ENCODE assay signal across 14 mouse cellular contexts in genomic region chr1:80033121-80033520, GRCm38 (mm10).
DNase-seq lines count a peak whose midpoint lies in the region; ATAC-seq and TF ChIP-seq lines count a peak whose summit lies in the region.
"Had no signal": no experiment of that assay in that cellular context is flagged by ENCODE, and none has a peak within 500 bp of the region (broad histone marks: within the 10 kb centered on the region; RNA-seq: fewer than 3 reads in every experiment).

No protein-coding gene starts in this region.

- no peaks in the 10 kb centered on the region for H3K27me3 ChIP-seq in lung, embryonic 14.5 days (ENCODE audit: insufficient read depth, low read length)
- 0 out of 2 replicates have a peak, but pooled peaks cover 5% of the 10 kb centered on the region for H3K27me3 ChIP-seq in forebrain, embryonic 14.5 days (replicated peaks; ENCODE audit: control insufficient read depth, insufficient read depth, low read length)
- no peaks in the 10 kb centered on the region for H3K27me3 ChIP-seq in hindbrain, embryonic 11.5 days (ENCODE audit: control insufficient read depth, insufficient read depth, low read length)
- no peaks in the 10 kb centered on the region for H3K27me3 ChIP-seq in midbrain, embryonic 14.5 days (ENCODE audit: control insufficient read depth, insufficient read depth, low read length)

- no peaks in the 10 kb centered on the region for H3K9me3 ChIP-seq in lung, embryonic 14.5 days (ENCODE audit: low read depth, low read length)
- no peaks in the 10 kb centered on the region for H3K9me3 ChIP-seq in forebrain, embryonic 14.5 days (replicated peaks; ENCODE audit: control insufficient read depth, low read length)
- no peaks in the 10 kb centered on the region for H3K9me3 ChIP-seq in hindbrain, embryonic 11.5 days (ENCODE audit: control insufficient read depth, low read length)
- no peaks in the 10 kb centered on the region for H3K9me3 ChIP-seq in midbrain, embryonic 14.5 days (ENCODE audit: control insufficient read depth, low read length)

- no peak overlapping the region for H3K4me3 ChIP-seq in lung, embryonic 14.5 days (ENCODE audit: low read depth, low read length)
- H3K4me3 ChIP-seq in forebrain, embryonic 14.5 days (ENCODE audit: low read depth, low read length), result no peak overlapping the region
- no peak overlapping the region for H3K4me3 ChIP-seq in hindbrain, embryonic 11.5 days (ENCODE audit: low read depth, low read length)
- H3K4me3 ChIP-seq in midbrain, embryonic 14.5 days (replicated peaks; ENCODE audit: low read depth, low read length), result no peak overlapping the region
- H3K4me3 ChIP-seq: erythroblast, embryonic 14.5 days; gastrocnemius, adult 2 months; layer of hippocampus, adult 2 months had no signal

- H3K36me3 ChIP-seq in lung, embryonic 14.5 days (ENCODE audit: insufficient read depth), result no peaks in the 10 kb centered on the region
- H3K36me3 ChIP-seq in forebrain, embryonic 14.5 days (ENCODE audit: control insufficient read depth, insufficient read depth, low read length), result no peaks in the 10 kb centered on the region
- no peaks in the 10 kb centered on the region for H3K36me3 ChIP-seq in hindbrain, embryonic 11.5 days (ENCODE audit: control insufficient read depth, insufficient read depth, low read length)
- no peaks in the 10 kb centered on the region for H3K36me3 ChIP-seq in midbrain, embryonic 14.5 days (ENCODE audit: control insufficient read depth, insufficient read depth, low read length)

- H3K4me2 ChIP-seq in lung, embryonic 14.5 days, result no peak overlapping the region
- H3K4me2 ChIP-seq in forebrain, embryonic 14.5 days (ENCODE audit: low read length), result 0 out of 2 replicates have a peak overlapping the region, but pooled peaks have one; percentile 23
- no peak overlapping the region for H3K4me2 ChIP-seq in hindbrain, embryonic 11.5 days (replicated peaks; ENCODE audit: low read depth, low read length)
- H3K4me2 ChIP-seq in midbrain, embryonic 14.5 days (ENCODE audit: low read length), result no peak overlapping the region

- H3K4me1 ChIP-seq in lung, embryonic 14.5 days (ENCODE audit: insufficient read depth), result peaks cover 11% of the 10 kb centered on the region
- peaks cover 16% of the 10 kb centered on the region for H3K4me1 ChIP-seq in forebrain, embryonic 14.5 days (ENCODE audit: control insufficient read depth, insufficient read depth, low read length)
- no peaks in the 10 kb centered on the region for H3K4me1 ChIP-seq in hindbrain, embryonic 11.5 days (replicated peaks; ENCODE audit: control insufficient read depth, insufficient read depth, low read length)
- peaks cover 10% of the 10 kb centered on the region for H3K4me1 ChIP-seq in midbrain, embryonic 14.5 days (ENCODE audit: control insufficient read depth, insufficient read depth, low read length)

- TF ChIP-seq CTCF in lung, embryonic 14.5 days (IDR thresholded peaks at IDR 0.05; ENCODE audit: low read depth), result no peak

- no peak for DNase-seq in lung, embryonic 14.5 days
- DNase-seq in lung, postnatal 25 days (ENCODE audit: low spot score), result no peak
- DNase-seq in forebrain, embryonic 14.5 days (ENCODE audit: low spot score), result peak; percentile 72
- no peak for DNase-seq in hindbrain, embryonic 11.5 days (ENCODE audit: low spot score)
- no peak for DNase-seq in midbrain, embryonic 14.5 days
- no peak for DNase-seq in adrenal gland, adult (ENCODE audit: inconsistent age in 2 of 2, low spot score in 1 of 2)
- no peak for DNase-seq in urinary bladder, postnatal 36 days (ENCODE audit: low spot score in 2 of 2)
- DNase-seq: adrenal gland, adult 2 months; gastrocnemius, adult 2 months; heart, postnatal 4 days; kidney, adult 8-10 months; lung, adult 2 months had no signal

- 35% methylated on average over 2 of the region's 2 CpGs for WGBS in lung, embryonic 14.5 days
- WGBS in forebrain, embryonic 14.5 days, result 3% methylated on average over 2 of the region's 2 CpGs
- 33% methylated on average over 2 of the region's 2 CpGs for WGBS in hindbrain, embryonic 11.5 days
- 12% methylated on average over 2 of the region's 2 CpGs for WGBS in midbrain, embryonic 14.5 days

- peak overlapping the region; percentile 59 for H3K27ac ChIP-seq in lung, embryonic 14.5 days (ENCODE audit: low read depth)
- H3K27ac ChIP-seq in forebrain, embryonic 14.5 days (ENCODE audit: low read depth, low read length), result no peak overlapping the region
- 0 out of 2 replicates have a peak overlapping the region, but pooled peaks have one; percentile 0 for H3K27ac ChIP-seq in hindbrain, embryonic 11.5 days (ENCODE audit: low read depth, low read length)
- H3K27ac ChIP-seq in midbrain, embryonic 14.5 days (replicated peaks; ENCODE audit: low read depth, low read length), result peak overlapping the region; percentile 49; the same call in 1 of the 2 replicates
- H3K27ac ChIP-seq: gastrocnemius, adult 2 months; layer of hippocampus, adult 2 months had no signal

- H3K9ac ChIP-seq in lung, embryonic 14.5 days, result no peak overlapping the region
- no peak overlapping the region for H3K9ac ChIP-seq in forebrain, embryonic 14.5 days (ENCODE audit: low read length)
- H3K9ac ChIP-seq in hindbrain, embryonic 11.5 days (ENCODE audit: low read depth, low read length), result no peak overlapping the region
- H3K9ac ChIP-seq in midbrain, embryonic 14.5 days (replicated peaks; ENCODE audit: low read length), result no peak overlapping the region

- no peak for ATAC-seq in lung, embryonic 14.5 days (ENCODE audit: insufficient read depth)
- peak; percentile 80 for ATAC-seq in forebrain, embryonic 14.5 days
- ATAC-seq in hindbrain, embryonic 11.5 days (ENCODE audit: low FRiP score), result peak; percentile 43
- ATAC-seq in midbrain, embryonic 14.5 days (ENCODE audit: low FRiP score, low TSS enrichment), result no peak

Comparison
In these comparisons a context has a peak if more than half of its experiments do, and no peak if none do; other contexts are left out.
1. ATAC-seq: peak in forebrain, embryonic 14.5 days (single experiment) and hindbrain, embryonic 11.5 days (single experiment); none in lung, embryonic 14.5 days (single experiment) and midbrain, embryonic 14.5 days (single experiment).